Mouse (Mus musculus) brain, embryonic 14.5 days (tissue): ENCODE results near the gene Dhx58. TPM values are rescaled to one million over a fixed set of nuclear protein-coding genes. Genes with fewer than 3 reads are reported as not detected.

Source experiments
- DNase-seq: peaks from one replicate; pipeline ENCODE4 v3.0.0-alpha.2; 2011; ENCODE audit warnings: low read depth
- CTCF ChIP-seq: fragments of 200-500 bp; IDR thresholded peaks from 2 replicates; pipeline ENCODE4 v1.5.1; 2012; ENCODE audit warnings: inconsistent platforms, mild to moderate bottlenecking, moderate library complexity, borderline replicate concordance; ENCODE audit not compliant: insufficient read depth, insufficient read length; ENCODE audit errors: extremely low read depth
- POLR2A ChIP-seq: fragments of 200-500 bp; IDR thresholded peaks from 2 replicates; pipeline ENCODE4 v1.6.1; 2012; ENCODE audit warnings: mild to moderate bottlenecking, inconsistent platforms, borderline replicate concordance; ENCODE audit not compliant: poor library complexity, insufficient read depth, insufficient read length, severe bottlenecking; ENCODE audit errors: extremely low read depth
- polyA plus RNA-seq: library from polyadenylated mRNA; depleted of rRNA; stranded (reverse); fragments of >200 nt; gene quantifications from 2 replicates; pipeline ENCODE4 v1.2.3, GENCODE M21; 2012

Dhx58 gene
- polyA plus RNA-seq, 1 experiment = 2.6 TPM

DNA sequence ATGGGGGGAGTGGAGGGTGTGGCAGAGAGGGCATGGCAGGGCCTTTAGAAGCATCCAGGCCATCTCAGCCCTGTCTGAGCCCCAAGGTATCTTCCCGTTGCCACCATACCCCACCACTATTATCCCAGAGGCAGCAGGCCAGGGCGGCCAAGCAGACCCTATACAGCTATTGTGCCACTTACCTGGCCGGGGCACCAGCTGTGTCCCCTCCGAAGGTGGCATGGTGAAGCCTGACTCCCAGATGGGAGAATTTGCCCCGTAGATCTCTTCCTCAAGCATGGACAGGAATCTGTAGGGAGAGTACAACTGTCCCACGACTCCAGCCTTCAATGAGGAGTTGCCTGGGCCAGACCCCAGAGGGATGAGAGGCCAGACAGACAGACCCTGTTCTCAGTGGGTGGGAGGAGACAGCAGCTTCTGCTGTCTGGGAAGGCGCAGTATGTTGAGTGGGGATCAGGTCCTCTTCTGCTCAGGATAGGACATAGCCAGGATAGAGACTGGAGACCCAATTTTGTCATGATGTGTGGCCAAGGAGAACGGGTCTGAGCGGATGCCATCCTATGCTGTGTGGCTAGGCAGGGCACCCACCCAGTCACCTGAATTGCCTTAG is 5.2 kb upstream of the Dhx58 start:
- DNase-seq = no peak

DNA sequence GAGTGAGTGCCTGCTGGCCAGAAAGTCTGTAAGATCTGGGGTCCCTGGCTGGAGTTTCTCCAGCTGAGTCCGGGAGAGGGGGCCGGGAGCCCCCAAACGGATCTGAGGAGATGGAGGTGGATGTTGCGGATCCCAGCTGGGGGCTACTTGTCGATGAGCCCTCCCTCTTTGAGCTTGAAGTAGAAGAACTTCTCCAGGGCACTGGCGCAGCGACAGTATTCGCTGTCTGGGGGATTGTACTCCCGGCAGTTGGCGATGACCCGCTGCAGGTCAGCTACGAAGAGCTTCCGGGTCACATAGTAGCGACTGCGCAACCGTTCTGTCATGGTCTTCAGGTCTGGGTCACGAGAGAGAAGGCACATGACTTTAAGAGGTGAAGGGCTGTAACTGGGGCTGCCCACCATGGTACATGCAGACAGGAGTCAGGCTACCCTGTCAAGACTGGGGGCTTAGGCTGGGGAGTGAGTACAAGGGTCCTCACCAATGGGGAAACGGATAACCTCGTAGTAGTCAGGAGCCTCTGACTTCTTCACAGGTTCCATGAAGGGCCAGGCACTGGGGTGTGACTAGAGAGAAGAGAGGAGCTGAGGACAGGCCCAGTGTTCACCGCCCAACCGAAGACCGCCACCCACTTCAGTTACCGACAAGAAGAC is 1.1 kb upstream of the Dhx58 start:
- no peak for DNase-seq
- TF ChIP-seq POLR2A = no peak
- no peak for TF ChIP-seq CTCF

More for the DNA sequence above, 5.2 kb upstream of the Dhx58 start:
- TF ChIP-seq CTCF = no peak
- TF ChIP-seq POLR2A = no peak

DNA sequence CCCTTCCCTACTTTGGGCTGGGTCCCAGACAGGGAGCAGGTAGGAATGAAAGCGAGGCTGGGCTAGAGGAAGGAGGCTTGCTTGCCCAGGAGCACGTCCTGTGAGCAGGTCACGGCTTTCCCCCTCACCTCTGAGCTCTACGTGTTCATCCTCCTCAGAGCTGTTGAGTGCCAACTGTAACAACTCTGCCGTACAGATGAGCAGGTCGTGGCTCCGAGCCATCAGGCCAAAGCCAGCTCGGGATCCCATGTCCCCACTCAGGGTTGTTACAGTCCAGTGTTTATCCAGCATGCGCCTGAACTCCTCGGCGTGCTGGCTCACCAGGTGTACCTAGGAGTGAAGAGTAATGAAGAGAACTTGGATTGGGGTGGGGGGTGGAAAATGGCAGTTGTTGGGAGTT is 705 bp downstream of the Dhx58 start:
- no peak for DNase-seq
- no peak for TF ChIP-seq POLR2A
- no peak for TF ChIP-seq CTCF

DNA sequence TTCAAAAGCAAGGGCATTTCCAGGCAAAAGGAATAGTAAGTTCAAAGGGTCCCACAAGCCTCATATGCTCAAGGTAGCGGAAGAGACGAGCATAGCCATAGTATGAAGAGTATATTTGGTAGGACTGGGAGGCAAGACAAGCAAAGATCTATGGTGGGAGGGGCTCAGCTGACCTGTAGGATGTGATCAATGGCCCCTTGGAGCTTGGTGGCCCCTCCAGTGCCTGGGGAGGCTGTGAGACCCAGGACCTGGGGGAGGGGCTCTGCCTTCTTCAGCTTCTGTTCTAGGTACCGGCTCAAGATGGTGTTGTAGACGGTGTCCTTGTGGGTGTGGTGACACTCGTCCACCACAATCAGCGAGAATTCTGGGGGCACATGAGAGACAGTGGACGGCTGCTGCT is 1.2 kb downstream of the Dhx58 start:
- no peak for DNase-seq

DNA sequence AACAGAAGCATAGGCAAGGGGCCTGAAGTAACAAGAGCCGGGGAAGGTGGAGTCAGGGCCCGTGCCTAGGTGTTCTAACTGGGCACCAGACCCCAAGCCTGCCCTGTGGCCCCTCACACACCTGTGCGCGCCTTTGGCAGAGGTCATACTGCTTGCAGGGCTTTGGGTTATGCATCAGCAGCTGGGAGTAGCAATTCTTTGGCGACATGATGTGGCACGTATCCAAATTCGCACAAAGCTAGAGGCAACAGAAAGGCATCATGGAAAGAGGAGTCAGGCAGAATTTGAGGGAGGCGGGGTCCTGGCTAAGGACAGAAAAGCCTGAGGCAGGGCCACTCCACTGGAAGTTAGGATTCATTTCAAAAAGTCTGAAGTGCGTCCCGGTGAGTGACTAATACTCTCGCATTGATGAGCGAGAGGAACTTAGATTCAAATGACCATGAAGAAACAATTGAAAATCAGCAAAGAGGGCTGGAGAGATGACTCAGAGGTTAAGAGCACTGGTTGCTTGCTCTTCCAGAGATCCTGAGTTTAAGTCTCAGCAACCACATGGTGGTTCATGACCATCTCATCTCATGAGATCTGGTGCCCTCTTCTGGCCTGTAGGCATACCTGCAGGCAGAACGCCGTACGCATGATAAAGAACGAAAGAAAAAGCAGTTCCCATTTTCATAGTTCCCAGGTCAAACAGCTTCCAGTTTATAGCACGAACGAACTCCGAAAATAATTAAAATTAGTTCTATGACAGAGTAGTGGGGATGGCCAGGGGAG is 1.8 kb downstream of the Dhx58 start:
- TF ChIP-seq POLR2A (no peak), CTCF (peak; percentile 84)
- DNase-seq = peak; percentile 89

More for the DNA sequence above, 1.2 kb downstream of the Dhx58 start:
- TF ChIP-seq CTCF (no peak), POLR2A (no peak)

DNA sequence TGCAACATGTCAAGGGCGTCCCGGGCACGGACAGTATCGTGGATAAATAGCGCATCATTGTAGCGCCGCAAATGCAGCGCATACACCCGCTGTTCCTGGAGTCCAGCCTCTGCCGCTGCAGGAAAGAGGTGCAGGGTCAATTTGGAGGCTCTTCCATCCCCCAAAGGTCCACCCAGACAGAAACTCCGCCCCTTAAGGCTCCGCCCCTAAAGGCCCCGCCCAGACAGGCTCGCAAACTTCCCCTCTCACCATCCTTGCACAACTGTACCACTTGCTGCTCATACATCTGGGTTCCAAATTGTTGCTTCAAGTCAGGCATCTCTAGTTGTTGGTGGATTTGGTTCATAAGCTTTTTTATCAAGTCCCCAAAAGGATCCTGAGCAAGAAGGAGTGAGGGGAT is 2.8 kb downstream of the Dhx58 start:
- DNase-seq = no peak
- TF ChIP-seq POLR2A (no peak), CTCF (no peak)

DNA sequence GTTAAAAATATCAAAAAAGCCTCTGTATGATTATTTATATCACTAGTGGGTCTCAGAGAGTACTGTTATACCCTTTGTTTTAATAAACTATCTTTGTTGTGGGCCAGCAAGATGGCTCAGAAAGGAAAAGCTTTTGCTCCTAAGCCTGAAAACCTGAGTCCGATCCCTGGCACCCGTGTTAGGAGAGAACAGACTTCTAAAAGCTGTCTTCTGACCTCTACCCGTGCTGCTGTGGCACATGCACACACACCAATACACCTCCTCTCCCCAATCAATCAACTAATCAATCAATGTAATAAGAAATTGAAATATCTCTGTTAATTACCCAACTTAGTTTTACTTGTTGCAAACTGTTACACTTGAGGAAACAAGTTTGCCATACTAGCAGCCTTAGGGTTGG is 3.4 kb downstream of the Dhx58 start:
- no peak for TF ChIP-seq POLR2A
- no peak for TF ChIP-seq CTCF
- DNase-seq = no peak

DNA sequence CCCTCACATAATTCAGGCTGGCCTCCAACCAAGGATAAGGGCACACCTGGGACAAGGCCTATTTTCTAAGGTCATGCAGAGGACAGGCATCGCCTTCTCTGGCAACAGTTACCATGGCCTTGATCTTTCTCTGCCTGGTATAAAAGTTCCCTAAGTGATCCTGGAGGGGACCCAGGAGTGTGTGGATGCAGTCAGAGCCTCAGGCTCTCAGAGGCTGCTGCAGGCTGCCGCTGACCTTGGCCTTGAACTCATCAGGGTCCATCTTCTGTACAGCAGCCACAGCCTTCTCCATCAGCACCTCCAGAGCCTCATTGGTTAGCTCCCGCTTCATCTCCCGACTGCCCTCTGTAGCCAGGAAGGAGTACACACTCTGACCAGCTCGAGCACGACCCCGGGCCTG is 6.2 kb downstream of the Dhx58 start:
- DNase-seq = no peak
- TF ChIP-seq CTCF (no peak), POLR2A (no peak)

DNA sequence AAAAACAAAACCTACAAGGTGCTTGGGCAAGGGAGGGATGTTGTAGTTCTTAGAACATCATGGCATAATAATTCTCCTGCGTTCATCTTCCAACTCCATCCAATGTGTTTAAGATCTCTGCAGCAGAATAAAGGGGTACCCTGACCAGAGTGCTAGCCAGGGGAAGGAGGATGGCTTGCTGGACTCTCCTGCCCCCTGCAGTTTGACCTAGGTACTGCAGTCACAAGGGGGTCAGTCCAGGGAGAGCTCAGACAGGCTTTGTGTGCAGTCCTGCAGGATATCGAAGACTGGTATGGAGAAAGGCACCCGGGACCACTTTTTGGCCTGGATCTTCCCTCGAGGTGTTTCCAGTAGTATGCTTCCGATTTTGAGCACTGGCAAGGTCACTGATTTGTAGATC is 9.1 kb downstream of the Dhx58 start:
- DNase-seq = peak; percentile 70
- TF ChIP-seq CTCF = peak; percentile 85
- no peak for TF ChIP-seq POLR2A

DNA sequence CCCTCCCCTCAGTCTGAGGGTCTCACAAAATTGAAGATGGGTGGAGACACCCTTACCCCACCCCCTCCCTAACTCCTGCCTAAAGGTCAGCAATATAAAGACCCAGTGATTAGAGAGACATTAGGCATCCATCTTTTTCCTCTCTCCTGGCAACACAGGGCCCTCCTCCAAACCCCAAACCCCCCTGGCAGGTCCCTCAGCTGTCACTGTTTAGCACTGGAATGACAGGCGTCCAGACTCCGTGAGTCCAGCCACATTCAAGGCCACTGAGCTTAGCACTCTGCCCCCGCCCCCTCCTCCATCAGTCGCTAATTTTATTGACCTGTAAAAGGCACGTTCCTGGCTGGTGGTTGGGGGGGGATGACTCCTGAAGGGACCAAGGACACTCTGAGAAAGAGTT is 10.9 kb downstream of the Dhx58 start:
- TF ChIP-seq CTCF (no peak), POLR2A (no peak)
- DNase-seq = no peak

DNA sequence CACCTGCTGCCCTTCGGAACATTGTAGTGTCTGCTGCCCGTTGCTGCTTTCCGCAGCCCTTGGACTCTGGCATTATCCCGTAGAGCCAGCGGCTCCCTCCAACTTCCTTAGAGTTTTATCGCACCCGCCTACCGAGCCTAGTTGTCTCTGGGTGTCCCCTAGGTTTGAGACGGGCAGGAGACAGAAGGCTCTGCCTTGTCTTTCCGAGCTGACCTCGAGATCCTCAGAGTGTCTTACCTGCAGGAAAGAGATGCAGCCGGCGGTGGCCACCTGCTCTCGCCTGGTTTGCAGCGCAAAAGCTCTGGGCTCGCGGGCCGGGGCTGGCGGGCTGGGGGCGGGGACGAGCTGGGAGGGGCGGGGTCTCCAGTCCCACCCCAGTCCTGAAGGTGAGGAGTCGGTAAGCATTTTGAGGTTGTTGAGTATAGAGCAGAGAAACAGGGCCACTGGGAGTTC is 11.9 kb downstream of the Dhx58 start, which contains the start of gene Zfp385c:
Zfp385c (minus strand) TSS at position 292 of the 453 bp plus-strand sequence.
- TF ChIP-seq CTCF (no peak), POLR2A (no peak)
- DNase-seq = no peak

DNA sequence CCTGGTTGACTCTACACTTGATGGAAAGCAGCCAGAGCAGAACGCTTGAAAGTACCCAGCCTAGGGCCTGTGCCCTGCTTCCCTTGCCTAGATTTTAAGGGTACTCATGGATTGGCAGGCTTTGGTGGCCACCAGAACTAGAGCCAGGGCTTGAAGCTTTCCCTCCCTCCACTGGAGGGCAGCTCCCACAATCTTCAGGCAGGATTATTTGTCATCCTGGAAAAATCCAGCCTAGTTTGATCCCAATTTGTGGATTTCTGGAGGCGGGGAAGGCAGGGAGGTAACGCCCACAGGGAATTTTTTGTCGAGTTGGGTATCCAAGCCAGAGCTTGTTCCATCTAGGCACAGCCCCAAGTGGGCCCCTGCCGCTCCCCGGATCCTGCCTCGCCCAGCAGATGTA is 13.7 kb downstream of the Dhx58 start:
- no peak for DNase-seq
- TF ChIP-seq POLR2A (no peak), CTCF (no peak)

DNA sequence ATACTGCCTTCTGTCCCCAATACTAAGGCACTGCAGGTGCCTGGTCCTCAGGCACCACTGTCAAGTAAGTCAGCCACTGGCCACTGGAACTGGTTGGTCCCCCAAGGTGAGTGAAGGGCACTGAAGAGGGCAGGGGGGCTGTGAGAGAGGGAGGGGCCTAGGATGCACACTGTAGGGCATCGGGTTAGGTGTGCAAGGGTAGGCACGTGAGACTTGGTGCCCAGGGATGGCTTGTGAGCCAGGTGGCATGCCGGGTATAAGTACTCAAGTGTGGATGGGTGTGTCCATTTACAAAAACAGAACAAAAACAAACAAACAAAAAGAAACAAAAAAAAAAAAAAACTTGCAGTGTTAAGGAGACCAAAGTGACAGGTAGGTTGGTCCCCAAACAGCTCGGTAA is 15.6 kb downstream of the Dhx58 start:
- no peak for DNase-seq
- TF ChIP-seq POLR2A (no peak), CTCF (no peak)
